Mouse (Mus musculus) erythroblast, embryonic 14.5 days (primary cell): ENCODE measurements around the gene Klk6. TPM values are rescaled to one million over a fixed set of nuclear protein-coding genes. Genes with fewer than 3 reads are reported as not detected.

Experiments used
- H3K27me3 ChIP-seq: 2 replicates; pipeline ENCODE4 v1.6.1; 2012; ENCODE audit warnings: inconsistent platforms; ENCODE audit not compliant: control insufficient read depth
- H3K36me3 ChIP-seq: 2 replicates; pipeline ENCODE4 v1.6.1; 2012; ENCODE audit warnings: mild to moderate bottlenecking, inconsistent platforms; ENCODE audit not compliant: control insufficient read depth
- H3K4me1 ChIP-seq: 2 replicates; pipeline ENCODE4 v1.6.1; 2012; ENCODE audit warnings: inconsistent platforms; ENCODE audit not compliant: control insufficient read depth
- H3K4me3 ChIP-seq: replicated peaks from 2 replicates; pipeline ENCODE3; 2012; ENCODE audit warnings: moderate library complexity, mild to moderate bottlenecking, inconsistent platforms
- H3K9me3 ChIP-seq: 2 replicates; pipeline ENCODE4 v1.6.1; 2012; ENCODE audit warnings: low read length, inconsistent platforms, mixed read lengths; ENCODE audit not compliant: control insufficient read depth
- GATA1 ChIP-seq: IDR thresholded peaks from 2 replicates; pipeline ENCODE4 v1.6.1; 2012; ENCODE audit warnings: low read length, inconsistent platforms, mixed read lengths
- TAL1 ChIP-seq: IDR thresholded peaks from 3 replicates; pipeline ENCODE4 v1.6.1; 2012; ENCODE audit warnings: low read length, inconsistent platforms, mixed read lengths
- polyA plus RNA-seq: library from polyadenylated mRNA; stranded (reverse); fragments of >175 nt; gene quantifications from 2 replicates; pipeline ENCODE4 v1.2.3, GENCODE M21; 2012

Klk6 gene
- polyA plus RNA-seq, 1 experiment = not detected

- no peak for TF ChIP-seq GATA1
- no peak for TF ChIP-seq TAL1
- Histone ChIP-seq H3K4me1 (no peaks in the 10 kb centered on the region), H3K36me3 (no peaks in the 10 kb centered on the region), H3K9me3 (no peaks in the 10 kb centered on the region), H3K27me3 (no peaks in the 10 kb centered on the region), H3K4me3 (no peak within 1 kb of the TSS)
These were observed 13.3 kb upstream of the Klk6 start, which contains the start of gene Klk7 for GRCm38 (mm10) chr7:43810994-43811393. Gene Klk7 (plus strand): TSS chr7:43811294.

DNA sequence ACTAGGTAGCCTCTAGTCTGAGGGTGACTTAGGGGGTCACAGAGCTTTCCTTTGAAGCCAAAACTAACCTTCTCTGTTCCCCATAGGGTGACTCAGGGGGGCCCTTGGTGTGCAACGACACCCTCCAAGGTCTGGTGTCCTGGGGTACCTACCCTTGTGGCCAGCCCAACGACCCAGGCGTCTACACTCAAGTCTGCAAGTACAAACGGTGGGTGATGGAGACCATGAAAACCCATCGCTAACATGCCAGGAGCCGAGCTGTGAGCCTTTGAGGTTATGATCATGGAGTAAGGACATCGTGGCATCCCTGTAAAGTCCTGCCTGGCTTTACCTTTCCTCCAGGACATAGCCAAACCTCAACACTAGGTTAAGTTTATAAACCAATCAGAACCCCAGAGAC is 9.1 kb upstream of the Klk6 start:
- Histone ChIP-seq H3K9me3 (no peaks in the 10 kb centered on the region), H3K27me3 (no peaks in the 10 kb centered on the region), H3K36me3 (no peaks in the 10 kb centered on the region), H3K4me1 (no peaks in the 10 kb centered on the region), H3K4me3 (no peak overlapping the region)
- TF ChIP-seq GATA1 (no peak), TAL1 (no peak)

- Histone ChIP-seq H3K9me3 (no peaks in the 10 kb centered on the region), H3K36me3 (no peaks in the 10 kb centered on the region), H3K4me1 (no peaks in the 10 kb centered on the region), H3K4me3 (no peak overlapping the region), H3K27me3 (no peaks in the 10 kb centered on the region)
- TF ChIP-seq TAL1 (no peak), GATA1 (no peak)
These were observed 7.6 kb upstream of the Klk6 start for GRCm38 (mm10) chr7:43816746-43817145.

GRCm38 (mm10) chr7:43821581-43821980 is 2.7 kb upstream of the Klk6 start:
- no peaks in the 10 kb centered on the region for H3K36me3 ChIP-seq

DNA sequence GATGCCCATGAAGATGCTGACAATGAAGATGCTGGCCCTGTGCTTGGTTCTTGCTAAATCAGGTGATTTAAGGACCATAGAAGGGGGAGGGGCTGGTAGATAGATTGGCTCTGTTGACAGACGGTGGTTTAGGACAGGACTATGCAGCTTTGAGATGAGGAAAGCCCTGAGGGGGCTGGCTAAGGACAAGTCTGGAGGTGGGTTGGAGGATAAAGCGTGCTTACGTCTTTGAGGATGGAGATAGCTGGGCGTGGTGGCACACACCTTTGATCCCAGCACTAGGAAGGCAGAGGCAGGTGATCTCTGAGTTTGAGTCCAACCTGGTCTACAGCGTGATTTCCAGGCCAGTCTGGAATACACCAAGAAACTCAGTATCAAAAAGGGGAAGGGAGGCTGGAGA is 1.8 kb downstream of the Klk6 start:
- Histone ChIP-seq H3K27me3 (no peaks in the 10 kb centered on the region), H3K36me3 (no peaks in the 10 kb centered on the region)
- TF ChIP-seq GATA1 (no peak), TAL1 (no peak)

More at GRCm38 (mm10) chr7:43821581-43821980, 2.7 kb upstream of the Klk6 start:
- TF ChIP-seq TAL1 (no peak), GATA1 (no peak)
- Histone ChIP-seq H3K9me3 (no peaks in the 10 kb centered on the region), H3K4me3 (no peak overlapping the region), H3K4me1 (no peaks in the 10 kb centered on the region), H3K27me3 (no peaks in the 10 kb centered on the region)

DNA sequence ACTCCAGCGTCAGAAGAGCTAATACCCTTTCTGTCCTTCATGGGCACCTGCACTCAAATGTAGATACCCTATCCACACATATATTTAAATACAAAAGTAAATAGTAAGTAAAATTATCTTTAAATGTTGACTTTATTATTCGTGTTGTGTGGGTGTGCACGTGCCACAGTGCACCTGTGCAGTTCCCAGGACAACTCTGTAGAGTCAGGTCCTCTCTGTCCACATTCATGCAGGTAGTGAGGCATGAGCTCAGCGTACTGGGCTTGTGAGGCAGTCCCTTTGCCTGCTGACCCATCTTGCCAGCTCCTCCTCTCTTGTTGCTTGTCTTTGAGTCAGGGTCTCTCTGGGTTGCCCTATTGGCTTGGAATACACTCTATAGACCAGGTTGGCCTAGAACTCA is 3.4 kb downstream of the Klk6 start:
- TF ChIP-seq TAL1 (no peak), GATA1 (no peak)
- no peaks in the 10 kb centered on the region for H3K4me1 ChIP-seq
- no peaks in the 10 kb centered on the region for H3K36me3 ChIP-seq
- no peaks in the 10 kb centered on the region for H3K27me3 ChIP-seq
- H3K9me3 ChIP-seq = no peaks in the 10 kb centered on the region
- H3K4me3 ChIP-seq = no peak overlapping the region

More for the DNA sequence above, 1.8 kb downstream of the Klk6 start:
- Histone ChIP-seq H3K9me3 (no peaks in the 10 kb centered on the region), H3K4me1 (no peaks in the 10 kb centered on the region), H3K4me3 (no peak overlapping the region)

- no peaks in the 10 kb centered on the region for H3K36me3 ChIP-seq
- H3K4me3 ChIP-seq = no peak overlapping the region
- no peak for TF ChIP-seq TAL1
- TF ChIP-seq GATA1 = no peak
- H3K9me3 ChIP-seq = no peaks in the 10 kb centered on the region
- H3K4me1 ChIP-seq = no peaks in the 10 kb centered on the region
- H3K27me3 ChIP-seq = no peaks in the 10 kb centered on the region
These were observed 4.7 kb downstream of the Klk6 start for GRCm38 (mm10) chr7:43829006-43829405.

DNA sequence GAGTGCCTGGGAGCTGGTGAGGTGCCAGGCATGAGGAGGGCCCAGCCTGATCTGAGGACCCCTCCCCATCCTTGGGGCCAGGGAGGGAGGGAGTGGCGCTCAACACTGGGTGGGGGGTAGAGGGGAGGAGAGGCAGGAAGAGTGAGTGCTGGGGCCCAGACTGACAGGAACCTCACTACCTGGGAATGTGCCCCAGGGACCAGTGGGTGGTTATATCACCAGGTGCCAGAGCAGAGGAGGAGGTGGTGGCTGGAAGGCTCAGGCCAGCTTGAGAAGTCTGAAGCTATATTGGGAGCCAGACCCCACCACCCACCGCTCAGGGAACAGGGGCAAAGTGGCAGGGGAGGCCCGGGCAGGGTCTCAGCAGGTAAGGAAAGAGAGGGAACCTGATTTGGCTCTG is 17.4 kb downstream of the Klk6 start, which contains the start of gene Klk5:
Klk5 (plus strand) TSS at position 271 of the 400 bp plus-strand sequence.
- Histone ChIP-seq H3K9me3 (peaks cover 5% of the 10 kb centered on the region; the same call in 1 of the 2 replicates), H3K36me3 (no peaks in the 10 kb centered on the region), H3K4me1 (no peaks in the 10 kb centered on the region), H3K27me3 (no peaks in the 10 kb centered on the region), H3K4me3 (no peak within 1 kb of the TSS)
- TF ChIP-seq TAL1 (no peak), GATA1 (no peak)

- TF ChIP-seq GATA1 (no peak), TAL1 (no peak)
- Histone ChIP-seq H3K4me1 (no peaks in the 10 kb centered on the region), H3K27me3 (no peaks in the 10 kb centered on the region), H3K36me3 (no peaks in the 10 kb centered on the region), H3K9me3 (peaks cover 10% of the 10 kb centered on the region), H3K4me3 (no peak overlapping the region)
These were observed 19.5 kb downstream of the Klk6 start for GRCm38 (mm10) chr7:43843801-43844200.

DNA sequence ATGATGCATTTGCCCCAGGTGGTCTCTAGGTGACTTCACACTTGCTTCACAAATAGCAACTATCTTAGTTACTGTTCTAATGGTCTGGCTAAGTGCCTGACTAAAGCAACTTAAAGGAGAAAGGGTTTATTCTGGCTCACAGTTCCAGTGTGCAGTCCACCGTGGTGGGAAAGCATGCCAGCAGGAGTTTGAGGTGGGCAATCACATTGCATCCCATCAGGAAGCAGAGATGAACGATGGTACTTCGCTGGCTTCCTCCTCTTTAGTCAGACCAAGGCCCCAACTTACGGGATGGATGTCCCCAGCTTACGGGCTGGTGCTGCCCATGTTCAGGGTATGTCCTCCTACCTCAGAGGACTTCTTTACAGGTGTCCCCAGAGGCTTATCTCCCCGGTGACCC is 27.3 kb downstream of the Klk6 start:
- Histone ChIP-seq H3K36me3 (no peaks in the 10 kb centered on the region), H3K9me3 (peaks cover 7% of the 10 kb centered on the region), H3K27me3 (no peaks in the 10 kb centered on the region), H3K4me1 (no peaks in the 10 kb centered on the region), H3K4me3 (no peak overlapping the region)
- TF ChIP-seq GATA1 = no peak
- TF ChIP-seq TAL1 = no peak
